ENCODE assay signal across 8 mouse cellular contexts in the genomic region with DNA sequence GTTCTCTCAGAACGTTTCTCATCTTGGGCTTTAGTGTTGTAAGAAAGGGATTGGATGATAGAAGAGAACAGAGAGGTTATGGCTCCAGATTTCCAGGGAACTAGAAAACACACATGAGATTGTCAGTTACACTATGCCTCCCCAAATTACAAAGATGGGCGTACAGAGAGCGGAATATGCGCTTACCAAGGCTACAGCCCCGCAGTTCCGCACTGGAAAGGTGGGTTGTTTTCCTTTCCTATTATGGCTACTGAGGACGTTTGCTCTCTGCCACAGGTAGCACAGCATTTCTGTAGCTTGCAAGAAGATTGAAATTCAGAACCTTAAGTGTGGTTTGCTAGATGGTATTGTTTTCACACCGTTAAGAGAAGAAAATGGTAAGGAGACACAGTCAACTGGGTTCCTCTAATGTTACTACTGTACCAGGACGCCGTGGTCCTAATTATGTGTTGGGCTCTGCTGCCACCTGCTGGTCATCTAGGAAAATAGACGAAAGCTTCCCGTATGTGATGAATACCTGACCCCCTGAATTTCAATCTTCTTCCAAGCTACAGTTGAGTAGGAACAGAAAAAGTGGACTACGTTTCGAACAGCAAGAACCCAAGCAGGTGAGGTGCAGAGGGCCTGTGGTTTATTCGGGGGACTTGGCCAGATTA. TPM values are rescaled to one million over a fixed set of nuclear protein-coding genes. Genes with fewer than 3 reads are reported as not detected.
DNase-seq lines count a peak whose midpoint lies in the region; ATAC-seq and TF ChIP-seq lines count a peak whose summit lies in the region.

No protein-coding gene starts in this region.

- H3K4me3 ChIP-seq in hindbrain, postnatal 0 days (ENCODE audit: low read length): no peak overlapping the region
- H3K4me3 ChIP-seq in midbrain, embryonic 13.5 days (replicated peaks): no peak overlapping the region

- no peak overlapping the region for H3K9ac ChIP-seq in hindbrain, postnatal 0 days (replicated peaks; ENCODE audit: low read length)
- no peak overlapping the region for H3K9ac ChIP-seq in midbrain, embryonic 13.5 days (replicated peaks)

- WGBS in hindbrain, postnatal 0 days: 39% methylated on average over 15 of the region's 15 CpGs
- WGBS in midbrain, embryonic 13.5 days: 41% methylated on average over 15 of the region's 15 CpGs

- intact Hi-C loops in left cerebral cortex, postnatal 14 days (cut with DNase I): loop anchor here (1.0 to 10.0 kb wide), 4 partner anchors 136 to 824 kb away; no protein-coding TSS in a partner anchor

- no peaks in the 10 kb centered on the region for H3K9me3 ChIP-seq in hindbrain, postnatal 0 days (ENCODE audit: low read length)
- H3K9me3 ChIP-seq in midbrain, embryonic 13.5 days: no peaks in the 10 kb centered on the region

- no peak overlapping the region for H3K27ac ChIP-seq in hindbrain, postnatal 0 days
- H3K27ac ChIP-seq in midbrain, embryonic 13.5 days: no peak overlapping the region

- no peaks in the 10 kb centered on the region for H3K4me1 ChIP-seq in hindbrain, postnatal 0 days (ENCODE audit: insufficient read depth, low read length)
- no peaks in the 10 kb centered on the region for H3K4me1 ChIP-seq in midbrain, embryonic 13.5 days (replicated peaks)

- ATAC-seq in hindbrain, postnatal 0 days: peak; percentile 83
- ATAC-seq in midbrain, embryonic 13.5 days: peak; percentile 81

- H3K4me2 ChIP-seq in hindbrain, postnatal 0 days (ENCODE audit: low read depth, low read length): no peak overlapping the region
- no peak overlapping the region for H3K4me2 ChIP-seq in midbrain, embryonic 13.5 days (replicated peaks)

- DNase-seq in layer of hippocampus, adult 11-12 months (ENCODE audit: low spot score): peak; percentile 41
- DNase-seq in layer of hippocampus, adult 9-10 months (ENCODE audit: low spot score): no peak
- peak; percentile 48 for DNase-seq in cerebellum, adult 11-12 months
- DNase-seq in forelimb bud, embryonic 11.5 days (ENCODE audit: low read depth, low spot score): peak; percentile 79
- DNase-seq in hindbrain, postnatal 0 days (ENCODE audit: low spot score): peak; percentile 88
- peak; percentile 32 to 85 for DNase-seq in left cerebral cortex, postnatal 14 days (ENCODE audit: low spot score in 2 of 2)
- DNase-seq in splenic B cell, adult 2 months (ENCODE audit: low read depth, low spot score): peak; percentile 59

- H3K27me3 ChIP-seq in hindbrain, postnatal 0 days (ENCODE audit: insufficient read depth, low read length): no peaks in the 10 kb centered on the region
- no peaks in the 10 kb centered on the region for H3K27me3 ChIP-seq in midbrain, embryonic 13.5 days
- no peaks in the 10 kb centered on the region for H3K27me3 ChIP-seq in splenic B cell, adult 2 months (ENCODE audit: control insufficient read depth, insufficient read depth, low read length, poor library complexity, severe bottlenecking)

- no peaks in the 10 kb centered on the region for H3K36me3 ChIP-seq in hindbrain, postnatal 0 days (ENCODE audit: insufficient read depth, low read length)
- H3K36me3 ChIP-seq in midbrain, embryonic 13.5 days: no peaks in the 10 kb centered on the region
- no peaks in the 10 kb centered on the region for H3K36me3 ChIP-seq in splenic B cell, adult 2 months (ENCODE audit: control insufficient read depth, insufficient read depth, low read length, poor library complexity, severe bottlenecking)

- TF ChIP-seq CTCF in hindbrain, postnatal 0 days (IDR thresholded peaks at IDR 0.05; ENCODE audit: low read depth): peak; percentile 91

RNA-seq across cellular contexts. Expression of gene Gm12789, which starts 12.0 kb away (rescaled TPM):
- total RNA-seq in hindbrain, postnatal 0 days (2014; rRNA removed): not detected in 2 replicates
- not detected in 2 replicates for polyA plus RNA-seq in hindbrain, postnatal 0 days (2015; fragmentation: Nextera tagmentation; extraction: Ambion mirVana)
- total RNA-seq in left cerebral cortex, postnatal 14 days (2021): not detected
- not detected in 2 replicates for polyA plus RNA-seq in midbrain, embryonic 13.5 days (2015; fragmentation: Nextera tagmentation; extraction: Ambion mirVana)

RNA-seq across cellular contexts. Expression of gene Gm12790, which starts 17.5 kb away (rescaled TPM):
- not detected in 2 replicates for total RNA-seq in hindbrain, postnatal 0 days (2014; rRNA removed)
- not detected in 2 replicates for polyA plus RNA-seq in hindbrain, postnatal 0 days (2015; fragmentation: Nextera tagmentation; extraction: Ambion mirVana)
- not detected for total RNA-seq in left cerebral cortex, postnatal 14 days (2021)
- not detected in 2 replicates for polyA plus RNA-seq in midbrain, embryonic 13.5 days (2015; fragmentation: Nextera tagmentation; extraction: Ambion mirVana)

RNA-seq across cellular contexts. Expression of gene Gm12794, which starts 58.2 kb away (rescaled TPM):
- not detected in 2 replicates for total RNA-seq in hindbrain, postnatal 0 days (2014; rRNA removed)
- polyA plus RNA-seq in hindbrain, postnatal 0 days (2015; fragmentation: Nextera tagmentation; extraction: Ambion mirVana): not detected in 2 replicates
- total RNA-seq in left cerebral cortex, postnatal 14 days (2021): not detected
- polyA plus RNA-seq in midbrain, embryonic 13.5 days (2015; fragmentation: Nextera tagmentation; extraction: Ambion mirVana): not detected in 2 replicates
